Mouse (Mus musculus) hindbrain, embryonic 15.5 days (tissue): ENCODE results near the gene Olfr1385. TPM values are rescaled to one million over a fixed set of nuclear protein-coding genes. Genes with fewer than 3 reads are reported as not detected.
"Not testable (repeated sequence)": the region's sequence is repeated elsewhere in the genome, so short reads cannot be mapped to it uniquely, and the experiment has no call there.

Experiments used
- ATAC-seq: fragments of 200-750 bp; cut with Nextera tagmentation; 2 replicates; pipeline ENCODE4 v1.8.0; 2017; ENCODE audit warnings: low read depth, moderate number of reproducible peaks, moderate TSS enrichment; ENCODE audit not compliant: low FRiP score
- H3K27ac ChIP-seq: fragments of 300-500 bp; sonication (generic); replicated peaks from 2 replicates; pipeline ENCODE4 v1.5.1; 2015; ENCODE audit warnings: mild to moderate bottlenecking, inconsistent platforms
- H3K27me3 ChIP-seq: fragments of 300-500 bp; sonication (generic); 2 replicates; pipeline ENCODE4 v1.6.1; 2015; ENCODE audit warnings: control low read depth, inconsistent platforms
- H3K36me3 ChIP-seq: fragments of 300-500 bp; sonication (generic); 2 replicates; pipeline ENCODE4 v1.6.1; 2015; ENCODE audit warnings: control low read depth, inconsistent platforms
- H3K4me1 ChIP-seq: fragments of 300-500 bp; sonication (generic); replicated peaks from 2 replicates; pipeline ENCODE4 v1.6.1; 2015; ENCODE audit warnings: control low read depth, inconsistent platforms
- H3K4me2 ChIP-seq: fragments of 300-500 bp; sonication (generic); 2 replicates; pipeline ENCODE4 v1.6.1; 2015; ENCODE audit warnings: moderate library complexity, mild to moderate bottlenecking, inconsistent platforms
- H3K4me3 ChIP-seq: fragments of 300-500 bp; sonication (generic); 2 replicates; pipeline ENCODE4 v1.5.1; 2015; ENCODE audit warnings: mild to moderate bottlenecking, inconsistent platforms
- H3K9ac ChIP-seq: fragments of 300-500 bp; sonication (generic); 2 replicates; pipeline ENCODE4 v1.6.1; 2015; ENCODE audit warnings: inconsistent platforms
- H3K9me3 ChIP-seq: fragments of 300-500 bp; sonication (generic); 2 replicates; pipeline ENCODE4 v1.6.1; 2016; ENCODE audit warnings: control low read depth, inconsistent platforms
- WGBS: fragments of 180-500 bp; shearing (Covaris S2); methylation state at CpG from one replicate; pipeline ENCODE4 v1.1.7; 2015; 5-methylcytosine and 5-hydroxymethylcytosine counted together
- polyA plus RNA-seq: library from polyadenylated mRNA; unstranded; fragments of >200 nt; fragmentation: Nextera tagmentation; extraction: Ambion mirVana; gene quantifications from 2 replicates; pipeline ENCODE4 v1.2.1, GENCODE M21; 2015

Gene Olfr1385
- not detected in 2 replicates for polyA plus RNA-seq

DNA sequence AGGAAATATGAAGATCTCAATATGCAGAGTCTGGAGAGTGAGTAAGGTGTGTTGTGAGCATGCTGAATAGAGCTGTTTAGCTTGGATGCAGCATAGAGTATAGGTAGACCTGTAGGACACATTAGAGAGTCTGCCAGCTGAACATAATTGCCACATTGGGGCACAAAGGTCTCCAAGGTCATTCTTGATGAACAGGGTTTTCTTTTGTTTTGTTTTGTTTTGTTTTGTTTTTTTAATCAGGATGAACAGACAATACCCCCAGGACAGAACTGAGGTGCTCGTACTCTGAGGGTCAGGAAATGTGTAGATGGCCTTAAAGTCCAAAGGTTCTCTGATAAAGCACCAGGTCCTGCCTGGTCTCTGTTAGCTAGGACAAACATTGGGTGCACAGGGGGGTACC, at the start of gene Olfr1385:
Gene Olfr1385 (plus strand): TSS at position 301 of the 400 bp plus-strand sequence.
- not testable (repeated sequence) for H3K4me1 ChIP-seq, H3K27ac ChIP-seq, H3K9me3 ChIP-seq, H3K4me2 ChIP-seq, H3K9ac ChIP-seq, ATAC-seq, H3K27me3 ChIP-seq, H3K36me3 ChIP-seq, H3K4me3 ChIP-seq
- WGBS = 86% methylated on average over 1 of the region's 1 CpGs

- no peaks in the 10 kb centered on the region for H3K9me3 ChIP-seq
- WGBS = 90% methylated on average over 1 of the region's 1 CpGs
- no peak within 1 kb of the TSS for H3K4me3 ChIP-seq
- H3K4me1 ChIP-seq = no peaks in the 10 kb centered on the region
- no peak for ATAC-seq
- H3K36me3 ChIP-seq = no peaks in the 10 kb centered on the region
- H3K9ac ChIP-seq = no peak within 1 kb of the TSS
- H3K27ac ChIP-seq = no peak within 1 kb of the TSS
- no peak within 1 kb of the TSS for H3K4me2 ChIP-seq
- H3K27me3 ChIP-seq = no peaks in the 10 kb centered on the region
Measured at GRCm38 (mm10) chr11:49455043-49455442, 33.8 kb upstream of the Olfr1385 start, which contains the start of gene Olfr1387. Gene Olfr1387, plus strand, starts transcription at chr11:49455343.

- ATAC-seq, H3K27ac ChIP-seq, H3K9me3 ChIP-seq, H3K4me1 ChIP-seq, H3K27me3 ChIP-seq, H3K9ac ChIP-seq, H3K4me2 ChIP-seq, H3K36me3 ChIP-seq, H3K4me3 ChIP-seq: not testable (repeated sequence)
- 84% methylated on average over 3 of the region's 3 CpGs for WGBS
Measured at GRCm38 (mm10) chr11:49464746-49465145, 24.1 kb upstream of the Olfr1385 start, which contains the start of gene Olfr1386. Gene Olfr1386, plus strand, starts transcription at chr11:49465046.

GRCm38 (mm10) chr11:49485973-49486372, 2.9 kb upstream of the Olfr1385 start:
- WGBS = 60% methylated on average over 4 of the region's 4 CpGs
- no peak overlapping the region for H3K27ac ChIP-seq

GRCm38 (mm10) chr11:49518086-49518485, 29.2 kb downstream of the Olfr1385 start:
- Histone ChIP-seq H3K4me2 (no peak overlapping the region), H3K4me3 (no peak overlapping the region), H3K27ac (no peak overlapping the region), H3K9ac (no peak overlapping the region), H3K9me3 (no peaks in the 10 kb centered on the region), H3K27me3 (no peaks in the 10 kb centered on the region), H3K36me3 (no peaks in the 10 kb centered on the region), H3K4me1 (no peaks in the 10 kb centered on the region)
- no peak for ATAC-seq
- 79% methylated on average over 5 of the region's 5 CpGs for WGBS

More at GRCm38 (mm10) chr11:49485973-49486372, 2.9 kb upstream of the Olfr1385 start:
- Histone ChIP-seq H3K36me3 (no peaks in the 10 kb centered on the region), H3K4me1 (no peaks in the 10 kb centered on the region), H3K4me3 (no peak overlapping the region), H3K27me3 (no peaks in the 10 kb centered on the region), H3K9me3 (no peaks in the 10 kb centered on the region), H3K9ac (no peak overlapping the region), H3K4me2 (no peak overlapping the region)
- no peak for ATAC-seq

DNA sequence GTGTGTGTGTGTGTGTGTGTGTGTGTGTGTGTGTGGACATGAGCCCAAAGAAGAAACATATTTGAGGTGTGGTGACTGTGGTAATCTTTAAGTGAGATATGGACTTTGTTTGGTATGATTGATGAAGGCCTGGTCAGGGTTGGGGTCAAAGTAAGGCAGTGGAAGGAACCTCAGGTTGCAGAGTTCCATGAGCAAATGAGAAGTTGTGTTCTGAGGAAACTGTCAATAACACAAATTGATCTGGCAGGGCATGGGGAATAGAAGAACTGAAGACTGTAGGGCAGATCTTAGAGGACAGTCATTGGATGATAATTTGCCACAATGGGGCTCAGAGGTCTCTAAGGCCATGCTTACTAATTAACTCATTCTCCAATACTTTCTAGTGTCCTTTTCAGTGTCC, 30.5 kb downstream of the Olfr1385 start, which contains the start of gene Olfr1383:
Gene Olfr1383 (plus strand): TSS at position 301 of the 400 bp plus-strand sequence.
- no peak within 1 kb of the TSS for H3K9ac ChIP-seq
- no peaks in the 10 kb centered on the region for H3K27me3 ChIP-seq
- no peaks in the 10 kb centered on the region for H3K36me3 ChIP-seq
- H3K9me3 ChIP-seq = no peaks in the 10 kb centered on the region
- no peak within 1 kb of the TSS for H3K27ac ChIP-seq
- H3K4me2 ChIP-seq = no peak within 1 kb of the TSS
- no peak for ATAC-seq
- no peak within 1 kb of the TSS for H3K4me3 ChIP-seq
- no peaks in the 10 kb centered on the region for H3K4me1 ChIP-seq

- no peak for ATAC-seq
- WGBS = 81% methylated on average over 3 of the region's 3 CpGs
- Histone ChIP-seq H3K9ac (no peak within 1 kb of the TSS), H3K4me1 (no peaks in the 10 kb centered on the region), H3K27me3 (no peaks in the 10 kb centered on the region), H3K9me3 (no peaks in the 10 kb centered on the region), H3K4me2 (no peak within 1 kb of the TSS), H3K27ac (no peak within 1 kb of the TSS), H3K36me3 (no peaks in the 10 kb centered on the region), H3K4me3 (no peak within 1 kb of the TSS)
Measured at GRCm38 (mm10) chr11:49527947-49528346, 39.1 kb downstream of the Olfr1385 start, which contains the start of gene Olfr1382. Gene Olfr1382, plus strand, starts transcription at chr11:49528247.

DNA sequence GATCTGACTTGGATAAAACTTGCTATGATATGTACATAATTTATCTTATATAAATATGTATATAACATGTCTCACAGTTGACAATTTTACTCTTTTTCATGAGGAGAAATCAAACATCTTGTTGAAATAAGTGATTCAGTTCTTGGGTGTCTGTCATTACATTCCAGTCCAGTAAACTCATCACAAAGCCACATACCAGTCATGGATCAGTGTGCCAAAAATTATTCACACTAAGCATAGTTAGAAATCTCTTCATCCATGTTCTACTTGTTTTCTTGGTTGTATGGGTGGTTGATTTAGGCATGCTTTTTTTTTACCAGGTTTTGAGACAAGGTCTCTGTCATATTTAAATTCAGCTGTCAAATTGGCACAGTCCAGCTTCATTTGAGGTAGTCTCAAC, 43.9 kb downstream of the Olfr1385 start:
- Histone ChIP-seq H3K27ac (no peak overlapping the region), H3K4me2 (no peak overlapping the region), H3K36me3 (no peaks in the 10 kb centered on the region), H3K9me3 (no peaks in the 10 kb centered on the region), H3K9ac (no peak overlapping the region), H3K27me3 (no peaks in the 10 kb centered on the region), H3K4me1 (no peaks in the 10 kb centered on the region), H3K4me3 (no peak overlapping the region)
- ATAC-seq = no peak

DNA sequence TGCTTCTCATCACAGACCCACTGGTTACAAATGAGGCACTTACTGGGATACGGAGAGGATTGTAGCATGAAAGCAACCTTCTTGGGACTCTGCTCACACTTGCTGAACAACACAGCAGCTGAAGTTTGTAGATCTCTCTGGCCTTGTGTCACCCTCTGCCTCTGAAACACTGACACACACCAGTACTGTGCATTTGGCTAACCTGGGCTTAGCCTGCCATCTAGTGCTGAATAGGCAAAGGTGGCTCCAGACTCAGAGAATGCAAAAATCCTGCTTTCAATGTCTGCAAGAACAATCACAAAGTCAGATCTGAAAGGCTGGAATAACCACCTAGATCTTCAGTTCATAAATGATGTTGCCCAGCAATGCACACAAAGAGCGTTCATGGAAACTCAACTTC, 47.8 kb downstream of the Olfr1385 start:
- not testable (repeated sequence) for H3K4me3 ChIP-seq, H3K4me2 ChIP-seq, H3K27me3 ChIP-seq, H3K27ac ChIP-seq, H3K9ac ChIP-seq, H3K4me1 ChIP-seq, H3K9me3 ChIP-seq, H3K36me3 ChIP-seq
- peak; percentile 81; the same call in 1 of the 2 replicates for ATAC-seq
- 93% methylated on average over 2 of the region's 2 CpGs for WGBS

GRCm38 (mm10) chr11:49543149-49543548, 54.3 kb downstream of the Olfr1385 start, which contains the start of gene Olfr1381:
Gene Olfr1381, plus strand, starts transcription at chr11:49543449.
- not testable (repeated sequence) for H3K27ac ChIP-seq, H3K27me3 ChIP-seq, ATAC-seq, H3K4me3 ChIP-seq, H3K36me3 ChIP-seq, H3K9me3 ChIP-seq, H3K4me2 ChIP-seq, H3K9ac ChIP-seq, H3K4me1 ChIP-seq
- 48% methylated on average over 3 of the region's 3 CpGs for WGBS

Other genes starting within 250 kb of the Olfr1385 start
- gene Mgat1, start 244.9 kb upstream of the Olfr1385 start, polyA plus RNA-seq = 34.7 and 36.2 TPM in 2 replicates
- gene Olfr1393, start 210.8 kb upstream of the Olfr1385 start, polyA plus RNA-seq = not detected in 2 replicates
- not detected in 2 replicates for gene Olfr1392, start 203.8 kb upstream of the Olfr1385 start, polyA plus RNA-seq
- gene Olfr10, start 184.3 kb upstream of the Olfr1385 start, polyA plus RNA-seq = not detected in 2 replicates
- gene Olfr1391, start 166.3 kb upstream of the Olfr1385 start, polyA plus RNA-seq = not detected in 2 replicates
- gene Olfr1390, start 153.9 kb upstream of the Olfr1385 start, polyA plus RNA-seq = not detected in 2 replicates
- gene Olfr1389, start 66.0 kb upstream of the Olfr1385 start, polyA plus RNA-seq = not detected in 2 replicates
- gene Olfr1388, start 52.4 kb upstream of the Olfr1385 start, polyA plus RNA-seq = 0.08 and 0.12 TPM in 2 replicates
- gene Olfr1387, start 33.7 kb upstream of the Olfr1385 start, polyA plus RNA-seq = not detected in 2 replicates
- not detected in 2 replicates for gene Olfr1386, start 24.0 kb upstream of the Olfr1385 start, polyA plus RNA-seq
- not detected in 2 replicates for gene Olfr1384, start 17.7 kb downstream of the Olfr1385 start, polyA plus RNA-seq
- gene Olfr1383, start 30.6 kb downstream of the Olfr1385 start, polyA plus RNA-seq = not detected in 2 replicates
- not detected in 2 replicates for gene Olfr1382, start 39.2 kb downstream of the Olfr1385 start, polyA plus RNA-seq
- not detected in 2 replicates for gene Olfr1381, start 54.4 kb downstream of the Olfr1385 start, polyA plus RNA-seq
- gene Olfr1380, start 67.8 kb downstream of the Olfr1385 start, polyA plus RNA-seq = not detected in 2 replicates
- gene Flt4, start 120.2 kb downstream of the Olfr1385 start, polyA plus RNA-seq = 2.0 and 2.1 TPM in 2 replicates
- gene Scgb3a1, start 174.5 kb downstream of the Olfr1385 start, polyA plus RNA-seq = 0.36 and 0.56 TPM in 2 replicates
- gene Cnot6, start 223.7 kb downstream of the Olfr1385 start, polyA plus RNA-seq = 42.6 and 46.3 TPM in 2 replicates